Mouse (Mus musculus): ENCODE data around the gene Colq.
A peak's percentile ranks its signal among the peaks of the same experiment; 100 is the strongest.

Colq gene

DNA sequence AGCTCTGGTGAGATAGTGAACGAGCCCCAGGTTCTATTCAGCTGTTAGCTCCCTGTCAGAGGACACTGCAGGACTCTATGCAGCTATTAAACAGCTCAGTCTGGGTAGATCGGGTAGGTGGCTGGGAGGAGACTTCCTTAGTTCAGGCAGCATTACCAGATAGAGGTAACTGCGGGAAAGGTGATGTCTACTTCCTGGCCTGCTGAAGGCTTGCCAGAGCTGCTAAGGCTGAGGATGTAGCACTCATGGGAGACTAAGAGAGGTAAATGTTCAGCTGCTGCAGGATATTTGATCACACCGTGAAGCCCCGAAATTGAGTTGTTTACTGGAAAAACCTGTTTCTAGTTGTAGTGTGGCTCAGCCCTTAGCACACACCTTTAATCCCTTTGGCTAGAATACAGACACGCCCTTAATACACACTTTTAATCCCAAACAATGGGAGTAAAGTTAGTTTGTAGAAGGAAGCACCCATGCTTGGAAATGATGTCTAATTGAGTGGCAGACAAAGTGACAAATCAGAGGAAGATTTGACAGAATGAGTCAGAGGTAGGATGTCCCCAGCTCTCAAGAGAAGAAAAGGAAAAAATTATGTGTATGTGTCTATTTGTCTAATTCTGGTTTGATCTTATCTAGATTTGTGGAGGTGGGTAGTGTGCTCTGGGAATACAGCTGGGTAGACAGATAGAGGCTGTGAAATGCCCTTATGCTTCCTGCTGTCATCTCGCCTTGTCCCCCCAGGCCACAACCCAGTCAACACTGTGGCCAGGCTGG, 65.9 kb downstream of the Colq start:
- DNase-seq (ENCODE audit: low read depth, low spot score) = no peak

DNA sequence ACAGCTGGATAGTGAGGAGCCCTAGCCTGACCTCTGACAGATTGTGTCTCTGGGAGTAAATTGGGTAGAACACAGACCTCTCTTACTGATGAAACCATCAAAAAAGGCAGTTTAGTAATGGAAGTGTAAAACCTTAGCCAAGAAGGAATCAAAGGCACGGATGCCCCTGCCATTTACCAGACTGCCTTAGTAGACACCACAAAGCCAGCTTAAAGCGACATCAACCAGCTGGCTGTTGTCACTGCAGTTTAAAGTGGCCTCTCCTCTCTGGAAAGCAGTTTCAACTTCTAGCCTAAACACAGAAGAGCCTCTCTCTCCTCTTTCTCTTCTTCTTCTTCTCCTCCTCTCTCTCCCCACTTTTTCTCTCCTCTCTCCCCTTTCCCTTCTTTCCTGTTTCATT, 69.8 kb downstream of the Colq start:
- DNase-seq (ENCODE audit: low read depth, low spot score) = no peak

DNA sequence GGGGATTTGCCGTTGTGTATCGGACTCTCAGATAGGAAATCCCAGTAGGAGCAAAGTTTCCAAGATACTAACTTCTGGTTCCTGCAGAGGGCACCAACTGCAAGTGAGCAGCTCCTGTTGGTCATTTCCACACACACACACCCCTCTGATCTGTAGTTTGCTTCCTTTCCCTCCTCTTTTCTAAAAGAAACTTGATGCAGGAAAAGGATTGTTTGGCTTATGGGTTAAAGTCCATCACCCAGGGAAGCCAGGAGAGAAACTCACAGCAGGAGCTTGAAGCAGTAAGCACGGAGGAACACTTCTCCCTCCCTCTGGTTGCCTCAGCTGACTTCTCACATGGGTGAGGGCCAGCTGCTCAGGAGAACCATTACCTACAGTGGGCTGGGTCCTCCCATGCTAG, 72.0 kb downstream of the Colq start:
- no peak for DNase-seq (ENCODE audit: low read depth, low spot score)

DNA sequence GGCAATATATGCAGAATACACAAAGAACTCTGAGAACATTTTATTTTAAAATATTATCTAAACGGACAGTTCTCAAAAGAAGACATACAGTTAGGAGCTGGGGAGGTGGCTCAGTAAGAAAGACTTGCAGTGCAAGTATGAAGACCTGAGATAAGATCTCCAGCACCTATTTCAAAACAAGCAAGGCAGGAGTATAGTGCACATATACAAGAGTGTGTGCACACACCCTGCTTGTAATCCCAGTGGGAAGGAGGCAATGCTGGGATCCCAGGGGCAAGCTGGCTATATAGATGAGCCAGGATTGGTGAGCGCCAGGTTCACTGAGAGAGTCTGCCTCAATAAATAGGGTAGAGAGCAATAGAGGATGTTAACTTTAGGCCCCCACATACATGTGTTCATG, 75.2 kb downstream of the Colq start:
- no peak for DNase-seq (ENCODE audit: low read depth, low spot score)

DNA sequence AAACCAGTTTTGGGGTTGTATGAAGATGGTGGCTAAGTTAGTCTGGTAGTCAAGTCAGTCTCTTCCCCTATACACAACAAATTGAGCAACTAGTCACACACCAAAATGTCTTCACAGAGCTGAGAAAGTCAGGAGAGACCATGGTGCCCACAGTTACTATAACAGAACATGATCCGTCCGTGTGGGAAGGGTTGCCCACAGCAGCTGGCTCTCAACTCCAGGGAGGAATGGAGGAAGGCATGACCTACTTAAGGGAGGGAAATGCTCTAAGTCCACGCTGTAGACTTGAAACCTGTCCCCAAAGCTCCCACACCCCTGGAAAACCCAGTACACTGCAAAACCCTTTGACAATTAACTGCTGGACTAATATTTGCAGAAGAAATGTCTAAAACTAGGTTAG, 80.8 kb downstream of the Colq start:
- DNase-seq (ENCODE audit: low read depth, low spot score) = no peak

DNA sequence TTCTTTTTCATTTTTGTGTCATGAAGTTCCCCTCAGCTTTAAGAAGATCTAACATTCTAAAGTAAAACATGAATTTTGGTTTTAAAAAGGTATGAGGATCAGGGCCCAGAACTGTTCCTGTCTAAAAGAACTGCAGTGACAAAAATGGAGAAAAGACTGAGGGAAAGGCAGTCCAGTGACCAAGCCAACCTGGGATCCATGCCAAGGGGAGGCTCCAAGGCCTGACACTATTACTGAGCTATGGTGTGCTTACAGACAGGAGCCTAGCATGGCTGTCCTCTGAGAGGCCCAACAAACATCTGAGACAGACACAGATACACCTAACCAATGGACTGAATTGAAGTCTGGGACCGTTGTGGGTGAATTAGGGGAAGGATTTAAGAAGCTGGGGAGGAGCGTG, 81.2 kb downstream of the Colq start:
- DNase-seq (ENCODE audit: low read depth, low spot score) = no peak

DNA sequence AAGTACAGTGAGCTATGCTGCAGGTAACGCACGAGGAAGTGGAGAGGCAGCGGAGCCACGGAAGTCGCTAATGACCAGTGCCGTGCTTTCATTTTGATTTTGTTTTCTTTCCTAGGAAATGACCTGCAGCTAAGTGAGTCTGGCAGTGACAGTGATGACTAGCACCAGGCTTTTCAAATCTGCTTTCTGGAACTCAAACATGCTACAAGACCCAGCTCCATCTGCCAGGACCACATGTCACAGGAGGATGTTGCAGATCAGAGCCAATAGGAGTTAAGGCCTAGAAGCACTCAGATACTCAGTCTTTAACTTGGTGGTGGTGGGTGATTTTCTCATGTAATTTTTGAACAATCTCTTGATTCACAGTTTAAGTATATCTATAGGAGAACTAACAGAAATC, 84.7 kb downstream of the Colq start:
- DNase-seq (ENCODE audit: low read depth, low spot score) = no peak

DNA sequence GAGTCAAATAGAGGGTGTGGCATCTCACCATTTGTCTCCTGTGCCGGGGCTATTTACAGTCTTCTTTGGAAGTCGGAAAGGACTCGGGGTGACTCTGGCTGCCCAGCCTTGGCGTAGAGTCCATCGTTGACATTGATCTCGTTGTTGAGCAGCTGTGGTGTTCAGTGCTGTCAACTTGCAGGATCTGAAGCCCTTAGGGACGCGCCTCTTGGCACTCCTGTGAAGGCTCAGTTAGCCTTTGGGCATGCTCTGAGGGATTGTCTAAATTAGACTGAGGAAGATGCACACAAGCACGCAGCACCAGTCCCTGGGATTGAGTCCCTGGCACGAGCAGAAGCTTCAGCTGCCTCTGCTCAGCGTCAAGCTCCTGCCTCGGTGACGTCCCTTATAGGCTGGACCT, 87.7 kb downstream of the Colq start:
- DNase-seq (ENCODE audit: low read depth, low spot score) = no peak

DNA sequence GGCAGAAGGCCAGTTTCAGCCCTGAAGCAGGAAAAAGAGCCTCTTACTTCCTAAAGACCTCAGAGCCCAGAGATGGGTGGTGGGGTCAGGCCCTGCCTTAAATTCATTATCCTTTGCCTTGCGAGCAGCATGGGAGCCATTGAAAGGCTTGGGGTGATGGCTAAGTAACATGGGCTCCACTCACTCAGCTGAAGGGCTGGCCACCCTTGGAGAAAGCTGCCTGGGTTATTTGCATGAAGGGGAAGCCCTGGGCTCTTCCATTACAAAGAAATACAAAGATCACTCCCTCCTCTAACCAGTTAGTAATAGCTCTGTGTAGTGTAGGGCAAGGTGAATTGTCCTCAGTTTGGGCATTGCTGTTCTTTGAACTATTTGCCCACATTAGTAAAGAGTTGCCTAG, 91.6 kb downstream of the Colq start:
- no peak for DNase-seq (ENCODE audit: low read depth, low spot score)

DNA sequence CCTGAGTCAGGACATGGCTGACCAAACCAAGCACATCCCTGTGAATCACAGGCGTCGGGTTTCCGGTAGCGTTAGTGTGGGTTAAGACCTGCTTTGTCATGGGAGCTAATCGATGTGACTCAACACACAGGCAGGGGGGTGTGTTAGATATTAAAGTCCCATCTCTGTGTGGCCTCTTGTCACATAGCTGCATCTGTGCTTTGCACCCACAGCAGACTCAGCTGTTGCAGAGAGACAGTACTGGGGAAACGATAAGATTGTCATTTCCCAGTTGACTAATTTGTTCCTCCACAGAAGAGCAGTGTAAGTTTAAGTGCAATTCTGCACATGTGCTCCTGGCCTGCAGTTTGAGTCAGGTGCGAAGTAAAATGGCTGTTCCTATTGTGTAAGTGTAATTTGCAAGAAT, 94.9 kb downstream of the Colq start:
- DNase-seq (ENCODE audit: low read depth, low spot score) = no peak

DNA sequence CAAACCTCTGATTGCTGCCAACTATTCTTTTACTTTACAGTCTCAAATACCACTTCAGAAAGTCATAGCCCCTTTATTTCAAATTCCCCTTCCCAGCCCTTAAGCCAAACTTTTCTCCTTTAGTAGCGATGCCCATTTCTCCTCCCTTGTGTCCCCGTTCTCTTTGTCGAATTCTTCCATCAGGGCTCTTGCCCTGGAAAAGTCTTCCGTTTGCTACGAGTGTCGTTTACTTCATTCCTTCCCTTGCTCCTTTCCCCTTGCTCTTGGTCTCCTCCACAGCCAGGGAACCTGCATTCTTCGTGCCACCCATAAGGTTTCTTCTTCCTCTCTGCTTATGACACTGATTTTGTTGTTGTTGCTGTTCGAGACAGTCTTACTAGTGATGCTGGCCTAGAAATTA, 95.6 kb downstream of the Colq start:
- DNase-seq (ENCODE audit: low read depth, low spot score) = no peak

DNA sequence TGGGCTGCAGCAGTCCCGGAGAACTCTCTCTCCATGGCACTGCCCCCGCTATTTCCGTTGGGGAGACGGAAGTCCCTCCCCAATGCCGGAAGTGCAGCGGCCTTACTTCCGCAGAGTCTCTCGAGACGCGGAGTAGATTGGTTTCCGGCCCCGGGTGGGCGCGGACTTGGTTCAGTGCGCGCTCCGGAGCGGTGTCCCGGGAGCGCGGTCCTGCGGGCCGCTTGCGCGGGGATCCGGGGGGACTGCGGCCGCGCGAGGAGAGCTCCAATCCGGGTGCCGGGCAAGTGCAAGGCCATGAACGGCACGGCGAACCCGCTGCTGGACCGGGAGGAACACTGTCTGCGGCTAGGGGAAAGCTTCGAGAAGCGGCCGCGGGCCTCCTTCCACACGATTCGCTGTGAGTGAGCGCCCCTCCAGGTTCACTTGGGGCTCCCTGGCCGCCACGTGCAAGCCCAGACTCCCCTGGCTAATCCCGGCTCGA, 96.1 kb downstream of the Colq start, which contains the start of gene Mettl6:
Mettl6 (minus strand) TSS at position 66 of the 481 bp plus-strand sequence.
- DNase-seq (ENCODE audit: low read depth, low spot score) = peak; percentile 91

DNA sequence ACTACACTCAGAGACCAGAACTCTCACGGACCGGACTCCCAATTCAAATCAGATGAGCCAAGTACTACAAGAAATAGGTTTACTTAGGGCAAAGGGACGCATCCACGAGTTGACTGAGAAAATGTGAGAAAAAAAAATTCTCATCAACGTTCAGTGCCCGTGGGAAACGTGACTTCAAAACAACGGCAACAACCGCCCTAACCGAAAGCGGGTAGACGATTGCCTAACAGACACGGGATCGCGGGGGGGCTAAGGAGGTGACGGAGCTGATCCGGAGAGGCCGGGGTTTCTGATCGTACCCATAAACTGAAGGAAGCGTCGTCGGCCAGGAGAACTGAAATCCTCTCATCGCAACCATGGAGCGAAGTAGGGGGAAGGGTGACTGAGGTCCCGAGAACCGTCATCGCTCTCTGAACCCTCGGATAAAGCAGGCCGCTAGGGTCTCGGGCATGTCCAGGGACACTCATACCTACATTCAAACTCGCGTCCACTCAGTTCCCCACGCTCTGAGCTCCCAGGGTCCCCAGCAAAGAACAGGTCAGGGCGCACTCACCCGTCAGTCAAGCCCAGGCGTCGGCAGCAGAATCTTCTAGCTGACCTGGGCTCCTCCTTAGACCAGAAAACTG, 96.7 kb downstream of the Colq start, which contains the start of gene Eaf1:
Eaf1 (plus strand) TSS at position 51 of the 626 bp plus-strand sequence.
- DNase-seq (ENCODE audit: low read depth, low spot score) = no peak

DNA sequence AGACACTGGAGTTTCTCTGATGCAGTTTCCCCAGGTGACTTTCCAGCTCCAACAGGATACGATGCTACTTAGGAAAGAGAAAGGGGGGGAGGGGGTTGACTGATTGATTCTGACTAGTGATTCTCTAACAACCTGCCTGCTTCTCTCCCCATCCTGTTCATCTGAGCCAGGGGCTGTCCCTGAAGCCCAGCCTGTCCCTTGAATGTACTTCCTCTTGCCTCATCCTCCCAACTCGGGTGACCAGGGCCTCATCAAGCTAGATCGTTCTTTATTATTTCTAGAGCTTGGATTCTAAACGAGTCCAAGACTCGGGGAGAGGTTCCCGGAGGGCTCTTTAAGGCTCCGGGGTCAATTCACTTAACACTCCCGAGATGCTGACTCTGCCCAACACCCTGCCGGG, 97.2 kb downstream of the Colq start:
- no peak for DNase-seq (ENCODE audit: low read depth, low spot score)

DNA sequence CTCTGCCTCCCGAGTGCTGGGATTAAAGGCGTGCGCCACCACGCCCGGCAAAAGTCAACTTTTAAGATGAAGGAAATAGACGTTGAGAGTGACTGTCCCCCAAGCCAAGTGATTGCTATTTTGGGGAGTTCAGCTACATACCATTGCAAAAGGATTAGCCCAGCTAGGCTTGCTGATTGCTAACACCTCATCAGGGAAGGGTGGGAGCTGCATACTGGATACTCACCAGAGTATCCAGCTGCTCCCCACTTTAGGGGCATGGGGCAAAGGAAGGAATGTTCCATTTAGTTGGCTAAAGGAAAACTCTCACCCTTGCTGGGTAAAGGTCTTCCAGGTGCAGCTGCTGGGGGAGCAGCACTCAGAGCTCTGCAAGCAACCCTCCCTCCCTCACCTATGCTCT, 103.1 kb downstream of the Colq start:
- no peak for DNase-seq (ENCODE audit: low read depth, low spot score)

DNA sequence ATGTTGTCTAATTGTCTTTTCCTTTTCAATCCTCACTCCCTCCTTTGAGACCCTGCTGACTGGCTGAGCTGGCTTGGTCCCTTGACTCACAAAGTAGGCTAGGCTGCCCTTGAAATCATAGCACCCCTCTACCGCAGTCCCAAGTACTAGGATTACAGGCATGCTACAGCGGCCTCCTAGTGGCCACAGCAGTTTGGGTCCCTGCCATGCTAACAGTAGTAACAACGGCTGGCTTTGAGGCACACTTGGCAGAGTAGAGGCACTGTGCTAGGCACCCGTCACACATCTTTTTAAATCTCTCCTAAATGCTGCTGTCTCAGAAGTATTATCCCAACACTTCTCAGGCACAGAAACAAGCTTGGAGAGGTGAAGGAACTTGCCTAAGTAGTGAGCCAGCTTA, 104.7 kb downstream of the Colq start:
- DNase-seq (ENCODE audit: low read depth, low spot score) = no peak

DNA sequence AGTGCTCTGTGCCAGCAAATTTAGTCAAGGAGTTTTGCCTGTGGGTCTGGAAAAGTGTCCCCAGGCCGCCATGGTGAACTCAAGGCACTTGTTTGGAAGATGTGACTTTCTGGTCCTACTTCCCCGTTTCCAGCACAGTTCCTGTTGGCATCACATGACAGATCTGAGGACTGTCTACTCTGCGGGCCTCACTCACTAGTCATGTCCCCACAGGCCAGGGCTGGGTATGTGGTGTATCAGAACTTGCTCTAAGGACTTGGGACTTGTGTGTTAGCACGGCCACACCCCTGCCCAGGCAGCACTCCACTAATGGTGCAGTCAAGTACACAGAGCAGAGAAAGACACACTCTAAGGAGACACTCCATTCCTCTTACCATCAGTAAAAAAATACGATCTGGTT, 108.7 kb downstream of the Colq start:
- no peak for DNase-seq (ENCODE audit: low read depth, low spot score)

DNA sequence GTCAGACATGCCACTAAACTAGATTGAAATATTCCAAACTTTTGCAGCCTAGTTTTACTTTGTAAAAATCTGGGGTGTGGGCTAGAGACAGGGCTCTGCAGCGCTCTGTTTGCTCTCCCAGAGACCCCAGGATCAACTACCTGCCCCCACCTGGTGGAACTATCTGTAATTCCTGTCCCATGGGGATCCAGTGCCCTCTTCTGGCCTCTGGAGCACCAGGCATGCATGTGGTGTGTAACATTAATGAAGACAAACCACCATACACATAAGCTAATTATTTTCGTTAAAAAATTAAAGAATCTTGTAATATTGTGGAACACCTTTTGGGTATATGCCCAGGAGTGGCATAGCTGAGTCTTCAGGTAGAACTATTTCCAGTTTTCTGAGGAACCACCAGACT, 117.8 kb downstream of the Colq start:
- no peak for DNase-seq (ENCODE audit: low read depth, low spot score)

Data from telencephalon, adult 2 months (tissue).